Mouse (Mus musculus) adrenal gland, postnatal 14 days (tissue): Measurements from ENCODE around the gene Iqub. TPM values are rescaled to one million over a fixed set of nuclear protein-coding genes. Genes with fewer than 3 reads are reported as not detected.

ENCODE experiments used
- DNase-seq: peaks from one replicate; pipeline ENCODE4 v3.0.0; 2021; ENCODE audit warnings: mixed read lengths
- total RNA-seq: library from RNA; stranded (reverse); gene quantifications from 2 replicates; pipeline ENCODE4 v1.2.3, GENCODE M21; 2021

Gene Iqub
- total RNA-seq, 1 experiment from 2014 or later = 0.48 TPM

GRCm38 (mm10) chr6:24470571-24471132, 44.2 kb downstream of the Iqub start:
- no peak for DNase-seq

GRCm38 (mm10) chr6:24470135-24470534, 44.7 kb downstream of the Iqub start:
- no peak for DNase-seq

- DNase-seq = peak; percentile 76
Observed at GRCm38 (mm10) chr6:24456097-24456496, 58.8 kb downstream of the Iqub start.

- no peak for DNase-seq
Observed at GRCm38 (mm10) chr6:24451026-24451821, 63.6 kb downstream of the Iqub start.

- DNase-seq = no peak
Observed at GRCm38 (mm10) chr6:24450241-24450640, 64.6 kb downstream of the Iqub start.

- no peak for DNase-seq
Observed at GRCm38 (mm10) chr6:24416056-24416455, 98.8 kb downstream of the Iqub start.

- DNase-seq = no peak
Observed at GRCm38 (mm10) chr6:24415500-24415899, 99.4 kb downstream of the Iqub start.

- no peak for DNase-seq
Observed at GRCm38 (mm10) chr6:24408573-24409427, 106.1 kb downstream of the Iqub start.

- no peak for DNase-seq
Observed at GRCm38 (mm10) chr6:24407743-24408142, 107.1 kb downstream of the Iqub start.

GRCm38 (mm10) chr6:24397237-24397647, 117.6 kb downstream of the Iqub start:
- DNase-seq = no peak

Other genes with a start within 250 kb of the Iqub start
- gene Ndufa5, start 12.9 kb upstream of the Iqub start, total RNA-seq = 529 and 602 TPM in 2 replicates
- not detected in 2 replicates for gene Asb15, start 13.1 kb upstream of the Iqub start, total RNA-seq
- gene Lmod2, start 82.7 kb upstream of the Iqub start, total RNA-seq = not detected in 2 replicates
- gene Wasl, start 149.9 kb upstream of the Iqub start, total RNA-seq = 50.5 and 53.9 TPM in 2 replicates
- gene Hyal6, start 218.2 kb upstream of the Iqub start, total RNA-seq = not detected in 2 replicates
- gene Hyal4, start 233.3 kb upstream of the Iqub start, total RNA-seq = not detected in 2 replicates